Mouse (Mus musculus): Measurements from ENCODE around the gene Fbxo47.
"Not testable (repeated sequence)": the region's sequence is repeated elsewhere in the genome, so short reads cannot be mapped to it uniquely, and the experiment has no call there.

Fbxo47 gene

GRCm38 (mm10) chr11:97880362-97880761, 3.6 kb downstream of the Fbxo47 start:
- no peak for DNase-seq (ENCODE audit: low spot score in 2 of 2)

- no peak for DNase-seq (ENCODE audit: low spot score in 2 of 2)
Observed at GRCm38 (mm10) chr11:97877341-97877740, 6.6 kb downstream of the Fbxo47 start.

- no peak for DNase-seq (ENCODE audit: low spot score in 2 of 2)
Observed at GRCm38 (mm10) chr11:97874396-97874795, 9.6 kb downstream of the Fbxo47 start.

GRCm38 (mm10) chr11:97872378-97872777, 11.6 kb downstream of the Fbxo47 start:
- not testable (repeated sequence) for DNase-seq (ENCODE audit: low spot score in 2 of 2)

- DNase-seq (ENCODE audit: low spot score in 2 of 2) = peak; percentile 31 to 69
Observed at GRCm38 (mm10) chr11:97867591-97867990, 16.4 kb downstream of the Fbxo47 start.

- no peak for DNase-seq (ENCODE audit: low spot score in 2 of 2)
Observed at GRCm38 (mm10) chr11:97866091-97866888, 17.7 kb downstream of the Fbxo47 start.

- no peak for DNase-seq (ENCODE audit: low spot score in 2 of 2)
Observed at GRCm38 (mm10) chr11:97865421-97865820, 18.5 kb downstream of the Fbxo47 start.

GRCm38 (mm10) chr11:97862148-97862547, 21.8 kb downstream of the Fbxo47 start:
- DNase-seq (ENCODE audit: low spot score in 2 of 2) = no peak

- no peak for DNase-seq (ENCODE audit: low spot score in 2 of 2)
Observed at GRCm38 (mm10) chr11:97855473-97855872, 28.5 kb downstream of the Fbxo47 start.

- no peak for DNase-seq (ENCODE audit: low spot score in 2 of 2)
Observed at GRCm38 (mm10) chr11:97851601-97852000, 32.4 kb downstream of the Fbxo47 start.

GRCm38 (mm10) chr11:97850367-97850766, 33.6 kb downstream of the Fbxo47 start:
- DNase-seq (ENCODE audit: low spot score in 2 of 2) = no peak

GRCm38 (mm10) chr11:97842001-97842400, 42.0 kb downstream of the Fbxo47 start:
- no peak for DNase-seq (ENCODE audit: low spot score in 2 of 2)

- peak; percentile 90 to 96 for DNase-seq (ENCODE audit: low spot score in 2 of 2)
Observed at GRCm38 (mm10) chr11:97840991-97841661, 42.8 kb downstream of the Fbxo47 start.

GRCm38 (mm10) chr11:97840539-97840954, 43.4 kb downstream of the Fbxo47 start, which contains the start of gene B230217C12Rik:
Gene B230217C12Rik (plus strand): TSS chr11:97840780.
- DNase-seq (ENCODE audit: low spot score in 2 of 2) = no peak

GRCm38 (mm10) chr11:97840135-97840490, 43.8 kb downstream of the Fbxo47 start:
- no peak for DNase-seq (ENCODE audit: low spot score in 2 of 2)

- DNase-seq (ENCODE audit: low spot score in 2 of 2) = no peak
Observed at GRCm38 (mm10) chr11:97839441-97840134, 44.4 kb downstream of the Fbxo47 start.

- no peak for DNase-seq (ENCODE audit: low spot score in 2 of 2)
Observed at GRCm38 (mm10) chr11:97838779-97839440, 45.0 kb downstream of the Fbxo47 start.

- DNase-seq (ENCODE audit: low spot score in 2 of 2) = no peak
Observed at GRCm38 (mm10) chr11:97837641-97838149, 46.3 kb downstream of the Fbxo47 start.

GRCm38 (mm10) chr11:97837051-97837450, 46.9 kb downstream of the Fbxo47 start:
- not testable (repeated sequence) for DNase-seq (ENCODE audit: low spot score in 2 of 2)

- no peak for DNase-seq (ENCODE audit: low spot score in 2 of 2)
Observed at GRCm38 (mm10) chr11:97836541-97836940, 47.4 kb downstream of the Fbxo47 start.

- no peak for DNase-seq (ENCODE audit: low spot score in 2 of 2)
Observed at GRCm38 (mm10) chr11:97833352-97833751, 50.6 kb downstream of the Fbxo47 start.

- DNase-seq (ENCODE audit: low spot score in 2 of 2) = no peak
Observed at GRCm38 (mm10) chr11:97832001-97832400, 52.0 kb downstream of the Fbxo47 start.

Data from right cerebral cortex, postnatal 36 days (tissue).